Mouse (Mus musculus) A20 (cell line): ENCODE results near the gene Lce1g.

Experiments used
- DNase-seq: peaks from one replicate; pipeline ENCODE4 v3.0.0-alpha.2; 2011; ENCODE audit warnings: low read depth, low spot score

The Lce1g gene

DNA sequence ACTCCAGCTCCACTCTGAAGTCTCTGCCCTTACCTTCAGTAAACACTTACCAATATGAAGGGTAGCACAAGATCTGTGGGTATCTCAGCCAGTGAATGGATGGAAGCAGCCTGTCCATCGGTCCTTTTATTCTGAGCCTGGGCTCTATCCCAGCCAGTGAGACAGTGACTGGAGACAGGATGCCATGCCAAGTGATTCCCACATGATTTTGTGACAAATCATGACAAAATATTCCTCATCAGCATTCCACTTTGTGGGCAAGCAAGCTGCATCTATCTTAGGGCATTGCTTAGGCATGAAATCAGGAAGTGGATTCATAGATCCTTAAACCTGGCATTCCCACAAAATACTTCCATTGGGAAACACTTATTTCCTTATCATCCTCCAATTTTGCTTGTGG lies at the start of gene Lce1g:
TSS of gene Lce1g (minus strand) at position 101 of the 400 bp plus-strand sequence.
- DNase-seq = no peak

- no peak for DNase-seq
These were observed 38.3 kb upstream of the Lce1g start, which contains the start of gene Lce1j for GRCm38 (mm10) chr3:92790414-92790813. Lce1j (minus strand) TSS chr3:92790514.

- no peak for DNase-seq
These were observed 26.7 kb upstream of the Lce1g start, which contains the start of gene Lce1i for GRCm38 (mm10) chr3:92778799-92779198. Lce1i (minus strand) TSS chr3:92778899.

DNA sequence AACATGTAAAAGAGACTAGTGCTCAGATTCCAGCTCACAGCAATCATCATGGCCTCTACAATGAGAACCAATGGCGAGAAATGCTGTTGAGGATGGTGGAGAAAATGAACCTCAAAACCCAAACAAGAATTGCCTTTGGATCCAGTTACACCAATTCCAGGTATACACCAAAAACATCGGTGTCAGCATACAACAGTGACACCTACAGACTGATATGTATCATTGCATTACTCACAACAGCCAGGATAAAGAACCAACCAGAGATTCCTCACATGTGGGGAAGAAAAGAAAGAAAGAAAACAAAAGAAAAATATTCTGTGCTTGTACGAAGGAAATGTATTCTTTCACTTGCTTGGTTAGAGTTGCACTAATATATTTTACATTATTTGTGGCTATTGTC lies 19.4 kb upstream of the Lce1g start:
- no peak for DNase-seq

DNA sequence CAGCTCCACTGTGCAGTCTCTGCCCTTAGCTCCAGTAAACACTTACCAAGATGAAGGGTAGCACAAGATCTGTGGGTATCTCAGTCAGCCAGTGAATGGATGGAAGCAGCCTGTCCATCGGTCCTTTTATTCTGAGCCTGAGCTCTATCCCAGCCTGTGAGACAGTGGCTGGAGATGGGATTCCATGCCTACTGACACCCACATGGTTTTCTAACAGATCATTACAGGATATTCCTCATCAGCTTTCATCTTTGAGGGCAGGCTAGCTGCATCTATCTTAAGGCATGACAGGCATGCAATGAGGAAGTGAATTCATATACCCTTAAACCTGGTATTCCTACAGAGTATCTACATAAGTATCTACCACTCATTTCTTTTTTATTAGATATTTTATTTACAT lies 12.8 kb upstream of the Lce1g start, which contains the start of gene Lce1h:
TSS of gene Lce1h (minus strand) at position 101 of the 400 bp plus-strand sequence.
- DNase-seq = no peak

GRCm38 (mm10) chr3:92753197-92753596 lies 1.1 kb upstream of the Lce1g start:
- DNase-seq = no peak

DNA sequence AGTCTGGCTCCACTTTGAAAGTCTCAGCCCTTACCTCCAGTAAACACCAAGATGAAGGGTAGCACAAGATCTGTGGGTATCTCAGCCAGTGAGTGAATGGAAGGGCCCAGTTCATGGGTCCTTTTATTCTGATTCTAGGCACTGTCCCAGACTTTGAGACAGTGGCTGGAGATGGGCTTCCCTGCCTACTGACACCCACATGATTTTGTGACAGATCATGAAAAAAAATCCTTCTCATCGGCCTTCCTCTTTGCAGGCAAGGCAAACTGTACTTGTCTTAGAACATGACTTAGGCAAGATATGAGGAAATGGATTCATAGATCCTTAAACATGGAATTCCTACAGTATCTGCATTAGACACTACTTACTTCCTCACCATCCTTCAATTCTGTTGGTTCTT lies 13.1 kb downstream of the Lce1g start, which contains the start of gene Gm38119:
TSS of gene Gm38119 (minus strand) at position 101 of the 400 bp plus-strand sequence.
- DNase-seq = no peak

DNA sequence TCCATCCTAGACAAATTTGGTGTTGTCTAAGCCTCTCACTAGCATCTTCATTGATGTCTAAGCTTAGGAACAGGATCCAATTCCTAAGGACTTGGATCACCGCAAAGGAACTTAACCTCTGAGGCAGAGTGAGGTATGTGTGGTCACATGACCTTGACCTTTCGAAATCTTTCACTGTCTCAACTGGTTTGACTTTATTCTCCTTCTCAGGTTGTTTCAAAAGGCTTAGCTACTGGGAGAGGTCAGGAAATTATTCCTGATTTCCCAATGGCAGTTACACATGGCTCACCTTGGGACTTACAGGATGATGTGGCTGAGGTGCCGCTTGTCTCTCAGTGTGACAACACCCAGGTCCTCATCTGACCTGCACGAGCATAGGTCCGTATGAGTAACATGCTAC lies 29.5 kb downstream of the Lce1g start:
- no peak for DNase-seq

DNA sequence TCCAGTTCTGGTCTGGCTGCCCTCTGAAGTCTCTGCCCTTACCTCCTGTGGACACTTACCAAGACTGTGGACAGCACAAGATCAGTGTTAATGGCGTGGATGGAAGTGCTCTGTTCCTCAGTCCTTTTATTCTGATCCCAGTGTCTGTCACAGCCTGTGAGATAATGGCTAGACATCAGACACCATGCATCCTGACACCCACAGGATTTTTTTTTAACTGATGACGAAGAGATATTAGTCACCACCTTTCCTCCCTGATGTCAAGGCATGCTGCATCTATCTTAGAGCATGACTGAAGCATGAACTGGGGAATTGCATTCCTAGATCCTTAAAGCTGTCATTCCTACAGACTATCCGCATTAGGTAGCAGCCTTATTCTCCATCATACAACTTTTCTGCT lies 31.9 kb downstream of the Lce1g start, which contains the start of gene Lce1f:
TSS of gene Lce1f (minus strand) at position 101 of the 400 bp plus-strand sequence.
- DNase-seq = no peak

DNA sequence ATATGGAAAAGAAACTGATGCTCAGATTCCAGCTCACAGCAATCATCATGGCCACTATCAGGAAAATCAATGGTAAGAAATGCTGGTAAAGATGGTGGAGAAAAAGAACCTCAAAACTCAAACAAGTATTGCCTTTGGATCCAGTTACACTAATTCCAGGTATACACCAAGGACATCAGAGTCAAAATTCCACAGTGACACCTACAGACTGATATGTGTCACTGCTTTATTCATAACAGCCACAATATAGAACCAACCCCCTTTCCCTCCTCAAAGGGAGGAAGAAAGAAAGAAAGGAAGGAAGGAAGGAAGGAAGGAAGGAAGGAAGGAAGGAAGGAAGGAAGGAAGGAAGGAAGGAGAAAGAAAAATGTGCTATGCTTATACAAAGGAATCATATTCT lies 37.0 kb downstream of the Lce1g start:
- no peak for DNase-seq

DNA sequence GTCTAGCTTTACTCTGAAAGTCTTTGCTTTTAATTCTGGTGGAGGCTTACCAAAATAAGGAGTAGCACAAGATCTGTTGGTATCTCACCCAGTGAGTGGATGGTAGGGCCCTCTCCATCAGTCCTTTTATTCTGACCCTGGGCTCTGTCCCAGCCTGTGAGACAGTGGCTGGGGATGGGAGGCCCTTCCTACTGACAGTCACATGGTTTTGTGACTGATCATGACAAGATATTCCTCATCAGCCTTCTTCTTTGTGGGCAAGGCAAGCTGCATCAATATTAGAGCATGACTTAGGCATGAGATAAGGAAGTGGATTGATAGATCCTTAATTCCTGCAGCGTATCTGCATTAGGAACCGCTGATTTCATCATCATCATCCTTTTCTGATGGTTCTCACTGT lies 43.2 kb downstream of the Lce1g start, which contains the start of gene Lce1e:
TSS of gene Lce1e (minus strand) at position 101 of the 400 bp plus-strand sequence.
- no peak for DNase-seq
